Mouse (Mus musculus): Measurements from ENCODE around the gene Mybpc2. TPM values are rescaled to one million over a fixed set of nuclear protein-coding genes. Genes with fewer than 3 reads are reported as not detected.

Gene Mybpc2
- total RNA-seq (2015; ENCODE audit: low replicate concordance) (not detected in 2 replicates), total RNA-seq (2017; ENCODE audit: low replicate concordance) (not detected in 2 replicates)

- no peak for ATAC-seq (replicated peaks; ENCODE audit: low FRiP score, poor library complexity, severe bottlenecking)
Measured at GRCm38 (mm10) chr7:44524502-44524901, at the start of gene Mybpc2. TSS of gene Mybpc2 (minus strand) at chr7:44524656.

- no peak for ATAC-seq (replicated peaks; ENCODE audit: low FRiP score, poor library complexity, severe bottlenecking)
Measured at GRCm38 (mm10) chr7:44572956-44573484, 48.6 kb upstream of the Mybpc2 start.

- no peak for ATAC-seq (replicated peaks; ENCODE audit: low FRiP score, poor library complexity, severe bottlenecking)
Measured at GRCm38 (mm10) chr7:44572213-44572701, 47.8 kb upstream of the Mybpc2 start, which contains the start of gene Napsa. TSS of gene Napsa (plus strand) at chr7:44572380.

GRCm38 (mm10) chr7:44571811-44572210 is 47.4 kb upstream of the Mybpc2 start:
- ATAC-seq (replicated peaks; ENCODE audit: low FRiP score, poor library complexity, severe bottlenecking) = no peak

DNA sequence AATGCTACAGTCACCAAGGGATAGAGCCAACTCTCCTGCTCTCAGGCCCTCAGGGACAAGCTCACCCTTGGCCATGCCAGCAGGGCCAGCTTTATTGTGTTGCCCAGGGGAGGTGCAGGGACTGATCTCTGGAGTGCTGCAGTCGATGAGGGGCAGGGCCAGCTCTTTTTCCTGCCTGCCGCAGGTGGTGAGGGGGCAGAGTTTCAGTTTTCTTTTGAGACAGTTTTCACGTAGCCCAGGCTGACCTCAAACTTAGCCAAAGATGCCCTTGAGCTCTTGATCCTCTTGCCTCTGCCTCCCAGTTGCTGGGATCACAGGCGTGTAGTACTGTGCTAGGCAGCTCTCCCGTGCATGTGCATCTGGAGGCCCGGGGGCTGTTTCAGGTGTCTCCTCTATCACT is 46.5 kb upstream of the Mybpc2 start:
- no peak for ATAC-seq (replicated peaks; ENCODE audit: low FRiP score, poor library complexity, severe bottlenecking)

DNA sequence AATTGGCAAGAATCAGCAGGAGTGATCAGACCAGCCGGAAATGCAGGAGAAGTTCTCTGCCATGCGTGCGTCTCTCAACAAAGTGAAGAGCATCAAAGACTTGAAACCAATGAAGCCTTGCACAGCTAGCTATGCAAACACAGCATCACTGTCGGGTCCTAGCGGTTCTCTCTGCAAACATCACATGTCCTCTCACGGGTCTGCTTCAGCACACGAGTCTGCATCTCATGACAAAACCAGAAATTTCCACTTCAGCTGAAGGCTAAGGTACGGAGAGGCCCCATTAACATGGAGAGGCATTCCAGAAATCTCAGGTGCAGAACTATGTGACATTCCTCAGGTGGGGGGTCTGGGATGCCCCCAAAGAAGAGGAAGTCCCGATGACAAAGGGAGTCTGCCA is 44.3 kb upstream of the Mybpc2 start:
- no peak for ATAC-seq (replicated peaks; ENCODE audit: low FRiP score, poor library complexity, severe bottlenecking)

DNA sequence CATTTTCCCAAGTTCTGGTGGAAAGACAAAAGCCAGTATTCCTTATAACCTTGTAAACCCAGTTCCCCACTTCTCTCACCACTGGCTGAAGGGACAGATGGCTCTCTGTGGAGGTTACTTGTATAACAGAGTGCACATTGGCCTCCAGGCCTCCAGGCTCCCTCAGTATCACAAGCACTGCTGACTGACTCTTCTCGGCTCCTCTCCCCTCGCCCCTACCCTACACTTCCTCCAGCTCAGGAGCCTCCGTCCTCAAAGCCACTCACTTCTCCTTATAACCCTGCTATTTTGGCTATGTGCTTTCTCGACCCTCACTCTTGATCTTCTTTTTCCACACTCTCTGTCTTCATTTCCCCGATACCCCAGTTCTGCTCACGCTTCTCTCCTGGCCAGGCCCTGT is 41.0 kb upstream of the Mybpc2 start:
- no peak for ATAC-seq (replicated peaks; ENCODE audit: low FRiP score, poor library complexity, severe bottlenecking)

DNA sequence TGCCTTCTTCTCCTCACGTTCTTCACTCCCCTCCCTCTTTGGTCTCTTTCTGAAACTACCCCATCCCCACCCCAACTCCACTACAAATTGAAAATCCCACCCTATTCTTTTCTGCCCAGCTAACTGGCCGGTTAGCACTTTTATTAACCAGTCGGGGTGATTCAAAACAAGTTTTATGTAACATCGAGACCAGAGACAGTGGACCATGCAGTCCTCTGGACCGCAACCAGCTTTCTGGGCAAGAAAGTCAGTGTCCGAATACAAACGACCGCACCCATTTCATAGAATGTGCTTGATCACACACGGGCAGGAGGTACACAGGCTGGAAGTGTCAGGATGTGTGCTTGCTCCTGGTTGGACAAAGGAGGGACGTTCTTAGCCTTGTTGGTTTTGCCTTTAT is 40.0 kb upstream of the Mybpc2 start:
- ATAC-seq (replicated peaks; ENCODE audit: low FRiP score, poor library complexity, severe bottlenecking) = no peak

DNA sequence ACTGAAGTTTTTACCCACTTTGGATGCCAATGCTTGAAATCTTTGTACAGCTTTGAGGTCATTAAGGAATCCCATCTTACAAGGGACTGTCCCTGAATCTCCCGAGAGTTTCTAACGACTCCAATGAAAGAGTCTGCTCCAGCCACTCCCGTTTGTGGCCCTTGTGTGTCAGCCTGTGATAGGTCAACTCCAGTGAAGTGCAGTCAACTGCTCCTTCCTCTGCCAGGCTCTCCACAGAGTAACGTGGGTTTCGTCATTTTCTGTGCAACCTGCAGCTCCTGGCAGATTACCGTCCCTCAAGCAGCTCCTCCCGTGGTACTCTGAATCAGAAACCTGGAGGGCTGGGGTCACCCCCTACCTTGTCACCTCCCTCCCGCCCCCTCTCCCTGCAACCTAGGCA is 38.8 kb upstream of the Mybpc2 start:
- ATAC-seq (replicated peaks; ENCODE audit: low FRiP score, poor library complexity, severe bottlenecking) = no peak

- ATAC-seq (replicated peaks; ENCODE audit: low FRiP score, poor library complexity, severe bottlenecking) = peak; percentile 84
Measured at GRCm38 (mm10) chr7:44560435-44561400, 36.3 kb upstream of the Mybpc2 start.

DNA sequence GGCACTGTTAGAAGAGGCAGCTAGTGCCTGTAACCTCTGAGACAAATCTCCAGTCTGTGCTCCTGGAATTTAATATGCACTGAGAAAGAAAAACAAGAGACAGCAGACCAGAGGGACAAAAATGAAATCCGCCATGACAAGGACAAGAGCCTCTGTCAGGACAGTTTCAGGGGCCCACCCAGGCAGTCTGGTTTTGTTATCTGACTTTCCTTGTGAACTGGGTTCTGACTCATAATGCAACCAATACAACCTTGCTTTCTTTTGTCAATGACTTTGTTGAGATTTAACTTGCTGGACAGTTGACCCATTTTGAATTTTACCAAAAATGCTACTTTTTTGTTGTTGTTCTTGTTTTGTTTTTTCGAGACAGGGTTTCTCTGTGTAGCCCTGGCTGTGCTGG is 33.2 kb upstream of the Mybpc2 start:
- no peak for ATAC-seq (replicated peaks; ENCODE audit: low FRiP score, poor library complexity, severe bottlenecking)

DNA sequence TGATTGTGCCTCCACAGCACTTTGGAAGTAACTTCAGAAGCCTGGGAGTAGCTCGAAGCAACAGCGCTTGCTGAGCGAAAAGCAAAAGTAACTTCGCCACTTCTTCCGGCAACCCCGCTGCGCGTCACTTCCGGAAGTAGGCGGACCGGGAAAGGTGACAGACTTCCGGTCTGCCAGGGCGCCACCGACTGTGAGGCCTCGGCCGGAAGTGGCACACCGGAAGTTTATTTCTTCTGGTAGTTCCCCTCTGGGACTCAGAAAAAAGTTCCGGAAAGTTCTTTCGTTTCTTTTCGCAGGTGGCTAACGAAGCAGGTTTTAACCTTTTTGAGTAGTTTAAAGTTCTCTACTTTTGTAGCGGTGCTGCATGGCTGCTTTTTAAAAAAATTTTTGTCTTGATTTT is 29.4 kb upstream of the Mybpc2 start, which contains the start of gene Nr1h2:
TSS of gene Nr1h2 (minus strand) at position 126 of the 400 bp plus-strand sequence.
- ATAC-seq (replicated peaks; ENCODE audit: low FRiP score, poor library complexity, severe bottlenecking) = peak; percentile 92

DNA sequence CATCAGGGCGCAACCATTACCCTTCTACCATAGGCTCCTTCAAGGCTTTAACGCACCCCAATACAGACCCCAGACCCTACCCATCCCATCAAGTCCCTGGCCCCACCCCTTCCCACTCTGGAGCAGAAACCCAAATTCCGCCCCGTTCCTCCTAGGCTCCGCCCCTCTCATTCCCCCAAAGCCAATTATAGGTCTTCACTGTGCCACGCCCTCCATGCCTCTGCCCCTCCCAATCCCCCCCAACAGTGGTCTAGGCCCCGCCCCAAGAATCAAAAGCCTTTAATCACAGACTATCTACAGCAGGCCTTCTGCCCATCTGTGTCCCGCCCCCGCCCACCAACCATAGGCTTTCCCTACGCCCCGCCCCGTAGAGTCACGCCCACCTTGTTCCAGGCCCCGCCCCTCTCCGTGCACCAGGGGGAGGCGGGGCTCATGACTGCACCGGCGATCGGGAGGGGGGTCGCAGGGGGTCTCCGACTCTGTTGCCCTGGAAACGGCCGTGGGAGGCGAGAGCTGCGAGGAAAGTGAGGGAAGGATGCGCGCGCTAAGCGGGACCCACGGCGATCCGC is 28.8 kb upstream of the Mybpc2 start:
- peak; percentile 57 for ATAC-seq (replicated peaks; ENCODE audit: low FRiP score, poor library complexity, severe bottlenecking)

DNA sequence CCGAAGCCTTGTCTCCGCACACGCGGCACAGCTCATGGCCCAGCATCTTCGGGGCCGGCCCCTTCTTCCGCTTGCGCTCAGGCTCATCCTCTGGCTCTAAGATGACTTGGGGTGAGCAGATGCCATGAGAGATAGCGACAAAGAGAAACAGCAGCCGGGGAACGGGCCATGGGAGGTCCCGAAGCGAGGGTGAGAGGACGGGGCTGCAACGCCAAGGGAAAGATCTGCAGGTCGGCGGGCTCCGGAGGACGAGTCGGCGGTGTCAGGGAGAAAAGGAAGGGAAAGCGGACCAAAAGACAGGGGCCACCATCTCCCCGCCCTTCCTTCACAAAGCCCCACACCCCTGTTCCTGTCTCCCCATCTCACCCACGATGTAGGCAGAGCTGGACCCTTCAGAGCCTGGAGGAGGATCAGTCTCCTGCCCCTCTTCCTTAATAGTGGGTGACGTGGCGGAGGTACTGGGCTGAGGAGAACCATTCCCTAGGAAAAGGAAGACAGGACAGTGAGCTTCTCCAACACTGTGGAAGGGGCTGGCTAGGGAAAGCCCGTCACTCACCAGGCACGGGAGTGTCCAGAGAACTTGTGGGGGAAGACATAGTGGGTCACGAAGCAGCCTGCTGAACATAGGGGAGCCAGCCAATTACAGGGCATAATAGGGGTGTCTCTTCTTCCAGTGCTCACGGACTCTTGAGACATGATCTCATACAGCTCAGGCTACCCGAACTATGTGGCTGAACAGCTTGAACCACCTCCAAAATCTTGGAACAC is 27.9 kb upstream of the Mybpc2 start:
- no peak for ATAC-seq (replicated peaks; ENCODE audit: low FRiP score, poor library complexity, severe bottlenecking)

GRCm38 (mm10) chr7:44551731-44552130 is 27.3 kb upstream of the Mybpc2 start:
- no peak for ATAC-seq (replicated peaks; ENCODE audit: low FRiP score, poor library complexity, severe bottlenecking)

- ATAC-seq (replicated peaks; ENCODE audit: low FRiP score, poor library complexity, severe bottlenecking) = no peak
Measured at GRCm38 (mm10) chr7:44551301-44551700, 26.8 kb upstream of the Mybpc2 start.

DNA sequence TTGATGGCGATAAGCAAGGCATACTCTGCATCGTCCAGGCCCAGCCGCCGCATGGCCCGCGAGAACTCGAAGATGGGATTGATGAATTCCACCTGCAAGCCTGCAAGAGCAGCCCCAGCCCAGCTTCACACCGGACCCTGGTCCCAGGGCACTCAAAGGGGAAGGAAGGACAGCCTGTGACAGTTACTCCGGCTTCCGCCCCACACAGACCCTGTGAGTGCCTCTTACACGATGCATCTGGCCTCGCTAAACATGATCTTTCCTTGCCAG is 25.9 kb upstream of the Mybpc2 start:
- no peak for ATAC-seq (replicated peaks; ENCODE audit: low FRiP score, poor library complexity, severe bottlenecking)

DNA sequence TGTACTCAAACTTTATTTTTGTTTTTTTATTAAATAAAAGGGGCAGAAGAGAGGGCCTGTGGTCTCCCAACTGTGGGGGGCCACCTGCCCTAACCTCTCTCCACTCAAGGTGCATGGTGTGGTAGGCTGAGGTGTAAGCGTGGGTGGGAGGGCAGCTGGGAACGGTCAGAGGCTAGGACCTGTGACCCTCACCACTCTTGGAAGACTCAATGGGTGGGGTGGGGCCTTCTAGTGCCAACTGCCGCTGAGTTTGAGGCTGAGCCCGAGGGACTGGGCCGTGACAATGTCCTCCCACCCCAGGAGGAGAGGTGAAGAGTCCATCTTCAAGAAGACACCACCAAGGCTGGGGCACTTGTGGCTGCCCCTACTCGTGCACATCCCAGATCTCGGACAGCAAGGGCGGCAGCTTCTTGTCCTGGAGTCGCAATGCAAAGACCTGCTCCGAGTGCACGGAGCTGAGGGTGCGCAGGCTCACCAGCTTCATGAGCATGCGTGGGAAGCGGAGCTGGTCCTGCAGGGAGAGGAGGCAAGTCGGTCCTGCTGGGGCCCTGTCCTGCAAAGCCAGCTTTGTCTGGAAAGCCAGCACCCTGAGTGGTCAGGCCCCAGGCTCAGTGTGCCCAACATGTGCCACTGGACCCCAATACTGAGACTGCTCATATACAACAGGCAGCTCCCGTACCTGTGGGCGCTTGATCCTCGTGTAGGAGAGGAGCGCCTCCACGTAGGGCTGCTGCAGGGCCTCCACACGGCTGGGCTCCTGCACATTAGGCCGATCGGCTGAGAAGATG is 25.4 kb upstream of the Mybpc2 start:
- ATAC-seq (replicated peaks; ENCODE audit: low FRiP score, poor library complexity, severe bottlenecking) = no peak

DNA sequence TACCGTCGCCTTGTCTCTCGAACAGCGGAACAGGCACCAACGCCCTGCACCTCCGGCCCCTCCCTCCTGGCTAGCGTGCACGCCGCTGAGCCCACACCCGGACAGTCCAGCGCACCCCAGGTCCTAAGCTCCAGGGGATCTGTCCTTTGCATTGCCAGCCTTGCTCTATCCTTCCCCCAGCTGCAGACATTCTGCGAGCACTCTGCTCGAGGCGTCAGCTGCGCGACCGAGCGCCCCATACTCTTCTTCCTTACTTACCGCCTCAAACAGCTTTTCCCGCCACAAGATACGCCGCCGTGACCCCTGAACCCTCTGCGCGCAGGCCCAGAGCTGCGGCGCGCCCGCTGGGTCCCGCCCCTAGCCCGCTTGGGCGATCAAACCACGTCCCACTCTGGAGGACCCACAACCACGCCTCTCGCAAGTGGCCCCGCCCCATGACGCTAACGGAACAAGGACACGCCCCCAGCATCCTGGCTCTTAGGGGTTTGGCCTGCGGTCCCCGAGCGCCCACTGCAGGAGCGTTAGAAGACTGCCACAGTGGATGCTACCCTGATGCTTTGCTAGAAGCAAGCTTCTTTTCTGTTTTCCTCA is 24.1 kb upstream of the Mybpc2 start, which contains the start of gene Pold1:
TSS of gene Pold1 (minus strand) at position 353 of the 591 bp plus-strand sequence.
- peak; percentile 87 for ATAC-seq (replicated peaks; ENCODE audit: low FRiP score, poor library complexity, severe bottlenecking)
